Mouse (Mus musculus): ENCODE results near the gene Tmem252. TPM values are rescaled to one million over a fixed set of nuclear protein-coding genes. Genes with fewer than 3 reads are reported as not detected.

Gene Tmem252
- polyA plus RNA-seq, 1 experiment from 2014 or later = 4.8 TPM

- H3K4me2 ChIP-seq (replicated peaks) = no peak overlapping the region
- no peaks in the 10 kb centered on the region for H3K9me3 ChIP-seq
- ATAC-seq = no peak
- no peak overlapping the region for H3K4me3 ChIP-seq (replicated peaks)
- no peak overlapping the region for H3K9ac ChIP-seq
- H3K27me3 ChIP-seq (replicated peaks) = no peaks in the 10 kb centered on the region
- H3K4me1 ChIP-seq (replicated peaks) = 0 out of 2 replicates have a peak, but pooled peaks cover 9% of the 10 kb centered on the region
- H3K27ac ChIP-seq = no peak overlapping the region
- no peaks in the 10 kb centered on the region for H3K36me3 ChIP-seq
- WGBS = 66% methylated on average over 9 of the region's 9 CpGs
Observed at GRCm38 (mm10) chr19:24653230-24653799, 20.5 kb upstream of the Tmem252 start.

GRCm38 (mm10) chr19:24656981-24657380, 16.8 kb upstream of the Tmem252 start:
- H3K27me3 ChIP-seq (replicated peaks) = no peaks in the 10 kb centered on the region
- no peak for ATAC-seq
- H3K4me2 ChIP-seq (replicated peaks) = no peak overlapping the region
- no peak overlapping the region for H3K4me3 ChIP-seq (replicated peaks)
- no peaks in the 10 kb centered on the region for H3K9me3 ChIP-seq
- H3K4me1 ChIP-seq (replicated peaks) = 0 out of 2 replicates have a peak, but pooled peaks cover 13% of the 10 kb centered on the region
- 59% methylated on average over 3 of the region's 3 CpGs for WGBS
- no peak overlapping the region for H3K9ac ChIP-seq
- no peaks in the 10 kb centered on the region for H3K36me3 ChIP-seq
- no peak overlapping the region for H3K27ac ChIP-seq

- Histone ChIP-seq H3K9me3 (no peaks in the 10 kb centered on the region), H3K4me2 (replicated peaks) (no peak overlapping the region), H3K9ac (no peak overlapping the region), H3K4me3 (replicated peaks) (no peak overlapping the region), H3K4me1 (replicated peaks) (0 out of 2 replicates have a peak, but pooled peaks cover 4% of the 10 kb centered on the region), H3K27me3 (replicated peaks) (no peaks in the 10 kb centered on the region), H3K36me3 (no peaks in the 10 kb centered on the region), H3K27ac (no peak overlapping the region)
- ATAC-seq = no peak
- WGBS = 89% methylated on average over 2 of the region's 2 CpGs
Observed at GRCm38 (mm10) chr19:24662346-24662745, 11.5 kb upstream of the Tmem252 start.

- Histone ChIP-seq H3K4me1 (replicated peaks) (no peaks in the 10 kb centered on the region), H3K27ac (no peak overlapping the region), H3K9me3 (no peaks in the 10 kb centered on the region), H3K9ac (no peak overlapping the region), H3K27me3 (replicated peaks) (no peaks in the 10 kb centered on the region), H3K36me3 (no peaks in the 10 kb centered on the region), H3K4me3 (replicated peaks) (no peak overlapping the region), H3K4me2 (replicated peaks) (no peak overlapping the region)
- no peak for ATAC-seq
- 82% methylated on average over 11 of the region's 11 CpGs for WGBS
Observed at GRCm38 (mm10) chr19:24665771-24666170, 8.0 kb upstream of the Tmem252 start.

- no peaks in the 10 kb centered on the region for H3K27me3 ChIP-seq (replicated peaks)
- H3K27ac ChIP-seq = no peak overlapping the region
- H3K4me1 ChIP-seq (replicated peaks) = no peaks in the 10 kb centered on the region; the same call in 1 of the 2 replicates
- H3K36me3 ChIP-seq = no peaks in the 10 kb centered on the region
- no peak overlapping the region for H3K4me2 ChIP-seq (replicated peaks)
- H3K9me3 ChIP-seq = no peaks in the 10 kb centered on the region
- no peak overlapping the region for H3K4me3 ChIP-seq (replicated peaks)
- ATAC-seq = no peak
- 64% methylated on average over 3 of the region's 3 CpGs for WGBS
- no peak overlapping the region for H3K9ac ChIP-seq
Observed at GRCm38 (mm10) chr19:24667527-24667926, 6.3 kb upstream of the Tmem252 start.

GRCm38 (mm10) chr19:24671571-24671970, 2.2 kb upstream of the Tmem252 start:
- H3K27me3 ChIP-seq (replicated peaks) = no peaks in the 10 kb centered on the region
- H3K36me3 ChIP-seq = no peaks in the 10 kb centered on the region
- no peak overlapping the region for H3K4me2 ChIP-seq (replicated peaks)
- no peak for ATAC-seq
- H3K4me1 ChIP-seq (replicated peaks) = peaks cover 9% of the 10 kb centered on the region
- 72% methylated on average over 3 of the region's 3 CpGs for WGBS
- no peaks in the 10 kb centered on the region for H3K9me3 ChIP-seq
- H3K4me3 ChIP-seq (replicated peaks) = no peak overlapping the region
- no peak overlapping the region for H3K9ac ChIP-seq
- no peak overlapping the region for H3K27ac ChIP-seq

- Histone ChIP-seq H3K36me3 (no peaks in the 10 kb centered on the region), H3K27ac (0 out of 2 replicates have a peak overlapping the region, but pooled peaks have one; percentile 23), H3K4me3 (replicated peaks) (no peak overlapping the region), H3K4me2 (replicated peaks) (no peak overlapping the region), H3K9me3 (no peaks in the 10 kb centered on the region), H3K9ac (no peak overlapping the region), H3K4me1 (replicated peaks) (peaks cover 9% of the 10 kb centered on the region), H3K27me3 (replicated peaks) (no peaks in the 10 kb centered on the region)
- ATAC-seq = peak; percentile 50
- WGBS = 46% methylated on average over 10 of the region's 10 CpGs
Observed at GRCm38 (mm10) chr19:24672366-24672960, 1.3 kb upstream of the Tmem252 start.

- H3K36me3 ChIP-seq = no peaks in the 10 kb centered on the region
- peak; percentile 21; the same call in 1 of the 2 replicates for ATAC-seq
- H3K4me3 ChIP-seq (replicated peaks) = no peak overlapping the region
- H3K27ac ChIP-seq = no peak overlapping the region
- WGBS = 69% methylated on average over 10 of the region's 10 CpGs
- no peaks in the 10 kb centered on the region for H3K27me3 ChIP-seq (replicated peaks)
- H3K9me3 ChIP-seq = no peaks in the 10 kb centered on the region
- H3K9ac ChIP-seq = no peak overlapping the region
- peaks cover 9% of the 10 kb centered on the region for H3K4me1 ChIP-seq (replicated peaks)
- H3K4me2 ChIP-seq (replicated peaks) = no peak overlapping the region
Observed at GRCm38 (mm10) chr19:24673331-24673730, 477 bp upstream of the Tmem252 start.

GRCm38 (mm10) chr19:24676429-24676828, 2.6 kb downstream of the Tmem252 start:
- no peak overlapping the region for H3K4me3 ChIP-seq (replicated peaks)
- ATAC-seq = no peak
- peaks cover 9% of the 10 kb centered on the region for H3K4me1 ChIP-seq (replicated peaks)

GRCm38 (mm10) chr19:24677242-24677984, 3.6 kb downstream of the Tmem252 start:
- no peak for ATAC-seq
- Histone ChIP-seq H3K4me2 (replicated peaks) (no peak overlapping the region), H3K27me3 (replicated peaks) (no peaks in the 10 kb centered on the region), H3K27ac (no peak overlapping the region), H3K4me1 (replicated peaks) (peaks cover 9% of the 10 kb centered on the region), H3K36me3 (no peaks in the 10 kb centered on the region), H3K9me3 (no peaks in the 10 kb centered on the region), H3K4me3 (replicated peaks) (no peak overlapping the region), H3K9ac (no peak overlapping the region)
- 69% methylated on average over 8 of the region's 8 CpGs for WGBS

More at GRCm38 (mm10) chr19:24676429-24676828, 2.6 kb downstream of the Tmem252 start:
- 82% methylated on average over 7 of the region's 7 CpGs for WGBS
- no peak overlapping the region for H3K4me2 ChIP-seq (replicated peaks)
- H3K9me3 ChIP-seq = no peaks in the 10 kb centered on the region
- no peak overlapping the region for H3K27ac ChIP-seq
- no peak overlapping the region for H3K9ac ChIP-seq
- no peaks in the 10 kb centered on the region for H3K27me3 ChIP-seq (replicated peaks)
- no peaks in the 10 kb centered on the region for H3K36me3 ChIP-seq

- peak overlapping the region; percentile 56; the same call in 1 of the 2 replicates for H3K27ac ChIP-seq
Observed at GRCm38 (mm10) chr19:24683016-24683720, 9.4 kb downstream of the Tmem252 start.

GRCm38 (mm10) chr19:24686411-24686810, 12.6 kb downstream of the Tmem252 start:
- Histone ChIP-seq H3K36me3 (no peaks in the 10 kb centered on the region), H3K4me1 (replicated peaks) (peaks cover 7% of the 10 kb centered on the region), H3K4me3 (replicated peaks) (no peak overlapping the region), H3K9ac (no peak overlapping the region), H3K9me3 (no peaks in the 10 kb centered on the region), H3K27ac (no peak overlapping the region), H3K27me3 (replicated peaks) (no peaks in the 10 kb centered on the region), H3K4me2 (replicated peaks) (no peak overlapping the region)
- 85% methylated on average over 10 of the region's 10 CpGs for WGBS
- no peak for ATAC-seq

More at GRCm38 (mm10) chr19:24683016-24683720, 9.4 kb downstream of the Tmem252 start:
- H3K4me2 ChIP-seq (replicated peaks) = peak overlapping the region; percentile 2; the same call in 1 of the 2 replicates
- H3K9me3 ChIP-seq = no peaks in the 10 kb centered on the region
- ATAC-seq = peak; percentile 94
- WGBS = 47% methylated on average over 12 of the region's 12 CpGs
- no peaks in the 10 kb centered on the region for H3K36me3 ChIP-seq
- H3K27me3 ChIP-seq (replicated peaks) = no peaks in the 10 kb centered on the region
- peaks cover 7% of the 10 kb centered on the region for H3K4me1 ChIP-seq (replicated peaks)
- H3K4me3 ChIP-seq (replicated peaks) = no peak overlapping the region
- H3K9ac ChIP-seq = no peak overlapping the region
